Mouse (Mus musculus) testis, postnatal 14 days (tissue): ENCODE measurements around the gene Slc23a4.

ENCODE experiments used
- DNase-seq: peaks from one replicate; pipeline ENCODE4 v3.0.0; 2021; ENCODE audit warnings: low spot score

Gene Slc23a4

GRCm38 (mm10) chr6:34955862-34956241, 32.4 kb downstream of the Slc23a4 start:
- DNase-seq = no peak

- DNase-seq = no peak
Observed at GRCm38 (mm10) chr6:34954926-34955861, 33.0 kb downstream of the Slc23a4 start.

GRCm38 (mm10) chr6:34951956-34952667, 36.1 kb downstream of the Slc23a4 start:
- no peak for DNase-seq

GRCm38 (mm10) chr6:34951518-34951917, 36.7 kb downstream of the Slc23a4 start:
- no peak for DNase-seq

GRCm38 (mm10) chr6:34948461-34948860, 39.7 kb downstream of the Slc23a4 start:
- DNase-seq = no peak

GRCm38 (mm10) chr6:34946486-34947079, 41.6 kb downstream of the Slc23a4 start:
- DNase-seq = no peak

- DNase-seq = no peak
Observed at GRCm38 (mm10) chr6:34943499-34943898, 44.7 kb downstream of the Slc23a4 start.

GRCm38 (mm10) chr6:34942446-34942845, 45.8 kb downstream of the Slc23a4 start:
- no peak for DNase-seq

GRCm38 (mm10) chr6:34941496-34941895, 46.7 kb downstream of the Slc23a4 start:
- DNase-seq = no peak

- DNase-seq = no peak
Observed at GRCm38 (mm10) chr6:34939451-34939850, 48.8 kb downstream of the Slc23a4 start.

GRCm38 (mm10) chr6:34938929-34939325, 49.3 kb downstream of the Slc23a4 start:
- no peak for DNase-seq

GRCm38 (mm10) chr6:34938280-34938928, 49.8 kb downstream of the Slc23a4 start:
- no peak for DNase-seq

- no peak for DNase-seq
Observed at GRCm38 (mm10) chr6:34936743-34937142, 51.5 kb downstream of the Slc23a4 start.

GRCm38 (mm10) chr6:34932633-34933032, 55.6 kb downstream of the Slc23a4 start:
- DNase-seq = no peak

GRCm38 (mm10) chr6:34927594-34927993, 60.6 kb downstream of the Slc23a4 start:
- DNase-seq = no peak

GRCm38 (mm10) chr6:34927156-34927555, 61.0 kb downstream of the Slc23a4 start:
- peak; percentile 36 for DNase-seq

GRCm38 (mm10) chr6:34921941-34922340, 66.3 kb downstream of the Slc23a4 start:
- peak; percentile 81 for DNase-seq

GRCm38 (mm10) chr6:34920631-34921030, 67.6 kb downstream of the Slc23a4 start:
- DNase-seq = peak; percentile 88

GRCm38 (mm10) chr6:34919956-34920355, 68.2 kb downstream of the Slc23a4 start, which contains the start of gene Stra8:
TSS of gene Stra8 (plus strand) at chr6:34920163.
- DNase-seq = peak; percentile 79

GRCm38 (mm10) chr6:34919146-34919545, 69.1 kb downstream of the Slc23a4 start:
- DNase-seq = peak; percentile 77

- DNase-seq = no peak
Observed at GRCm38 (mm10) chr6:34914462-34914861, 73.7 kb downstream of the Slc23a4 start.
